In the genomic region with DNA sequence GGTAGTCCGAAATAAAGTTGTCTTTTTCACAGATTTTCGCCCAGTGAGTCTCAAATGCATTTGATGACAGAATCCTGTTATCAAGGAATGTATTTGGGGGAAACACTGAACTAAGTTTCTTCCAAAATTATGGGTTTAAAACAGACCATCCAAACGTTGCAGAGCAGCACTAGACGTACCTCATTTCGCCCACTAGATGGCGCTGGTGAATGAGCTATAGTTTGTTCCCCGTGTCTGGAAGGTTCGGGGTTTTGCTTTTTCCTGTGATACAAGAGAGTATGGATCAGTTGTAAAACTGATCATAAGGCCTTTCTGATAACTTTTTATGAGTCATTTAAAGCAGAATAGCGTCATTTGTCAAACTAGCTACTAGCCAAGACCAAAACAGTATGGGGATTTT, we compare ENCODE assay signal across 8 mouse cellular contexts.
DNase-seq lines count a peak whose midpoint lies in the region; ATAC-seq and TF ChIP-seq lines count a peak whose summit lies in the region.

No protein-coding gene starts in this region.

- peak; percentile 37 for DNase-seq in CD4-positive, CD25-positive, alpha-beta regulatory T cell, adult 2 months (ENCODE audit: low read depth, low spot score)
- DNase-seq in urinary bladder, postnatal 25 days (ENCODE audit: low spot score) = peak; percentile 55
- no peak for DNase-seq in urinary bladder, postnatal 10 days (ENCODE audit: low spot score)
- DNase-seq in hindbrain, embryonic 14.5 days (ENCODE audit: low spot score) = peak; percentile 91
- DNase-seq in liver, postnatal 0 days = peak; percentile 42
- peak; percentile 60 for DNase-seq in right cerebral cortex, postnatal 14 days

- H3K27me3 ChIP-seq in embryonic facial prominence, embryonic 13.5 days = no peaks in the 10 kb centered on the region
- H3K27me3 ChIP-seq in hindbrain, embryonic 14.5 days (ENCODE audit: control insufficient read depth, insufficient read depth, low read length) = no peaks in the 10 kb centered on the region
- H3K27me3 ChIP-seq in liver, postnatal 0 days (ENCODE audit: insufficient read depth, low read length) = no peaks in the 10 kb centered on the region

- H3K4me2 ChIP-seq in embryonic facial prominence, embryonic 13.5 days = 0 out of 2 replicates have a peak overlapping the region, but pooled peaks have one; percentile 26
- no peak overlapping the region for H3K4me2 ChIP-seq in hindbrain, embryonic 14.5 days (replicated peaks)
- H3K4me2 ChIP-seq in liver, postnatal 0 days (ENCODE audit: low read depth, low read length) = no peak overlapping the region

- 2% methylated on average over 9 of the region's 9 CpGs for WGBS in embryonic facial prominence, embryonic 13.5 days
- WGBS in hindbrain, embryonic 14.5 days = 2% methylated on average over 9 of the region's 9 CpGs
- WGBS in liver, postnatal 0 days (ENCODE audit: insufficient replicate concordance) = 4% methylated on average over 9 of the region's 9 CpGs

- no peak overlapping the region for H3K9ac ChIP-seq in embryonic facial prominence, embryonic 13.5 days
- no peak overlapping the region for H3K9ac ChIP-seq in hindbrain, embryonic 14.5 days
- no peak overlapping the region for H3K9ac ChIP-seq in liver, postnatal 0 days (replicated peaks)

- H3K36me3 ChIP-seq in embryonic facial prominence, embryonic 13.5 days = no peaks in the 10 kb centered on the region
- no peaks in the 10 kb centered on the region for H3K36me3 ChIP-seq in hindbrain, embryonic 14.5 days (replicated peaks; ENCODE audit: control insufficient read depth, insufficient read depth)
- no peaks in the 10 kb centered on the region for H3K36me3 ChIP-seq in liver, postnatal 0 days (replicated peaks; ENCODE audit: insufficient read depth, low read length)

- no peak for ATAC-seq in CD4-positive, CD25-positive, alpha-beta regulatory T cell, adult 4 months
- no peak for ATAC-seq in embryonic facial prominence, embryonic 13.5 days (ENCODE audit: insufficient number of reproducible peaks, insufficient read depth, low FRiP score, low TSS enrichment, low read depth)
- no peak for ATAC-seq in hindbrain, embryonic 14.5 days (ENCODE audit: low FRiP score)
- no peak for ATAC-seq in liver, postnatal 0 days

- TF ChIP-seq CTCF in liver, postnatal 0 days (IDR thresholded peaks at IDR 0.05; ENCODE audit: low read depth) = peak; percentile 85

- no peaks in the 10 kb centered on the region for H3K9me3 ChIP-seq in embryonic facial prominence, embryonic 13.5 days
- H3K9me3 ChIP-seq in hindbrain, embryonic 14.5 days (ENCODE audit: control insufficient read depth, low read length) = no peaks in the 10 kb centered on the region
- H3K9me3 ChIP-seq in liver, postnatal 0 days (ENCODE audit: low read length) = no peaks in the 10 kb centered on the region

- TF ChIP-seq EP300 in liver, postnatal 0 days (IDR thresholded peaks at IDR 0.05; ENCODE audit: low read depth) = no peak

- H3K27ac ChIP-seq in embryonic facial prominence, embryonic 13.5 days = peak overlapping the region; percentile 44; the same call in 1 of the 2 replicates
- H3K27ac ChIP-seq in hindbrain, embryonic 14.5 days = no peak overlapping the region
- H3K27ac ChIP-seq in liver, postnatal 0 days (ENCODE audit: low read depth) = no peak overlapping the region

- no peak overlapping the region for H3K4me3 ChIP-seq in embryonic facial prominence, embryonic 13.5 days
- no peak overlapping the region for H3K4me3 ChIP-seq in hindbrain, embryonic 14.5 days (replicated peaks; ENCODE audit: low read length)
- H3K4me3 ChIP-seq in liver, postnatal 0 days (ENCODE audit: low read depth, low read length) = no peak overlapping the region

- H3K4me1 ChIP-seq in embryonic facial prominence, embryonic 13.5 days = peaks cover 45% of the 10 kb centered on the region
- H3K4me1 ChIP-seq in hindbrain, embryonic 14.5 days (replicated peaks; ENCODE audit: control insufficient read depth, insufficient read depth, low read length) = peaks cover 3% of the 10 kb centered on the region; the same call in 1 of the 2 replicates
- H3K4me1 ChIP-seq in liver, postnatal 0 days (ENCODE audit: insufficient read depth) = no peaks in the 10 kb centered on the region
